Mouse (Mus musculus): ENCODE measurements at regions not wholly inside any gene's neighbourhood (a gene's known extent, or its start where the extent isn't known, plus 50 kb on each side); places are given as distances from the start of the nearest gene placed in this dataset.

DNA sequence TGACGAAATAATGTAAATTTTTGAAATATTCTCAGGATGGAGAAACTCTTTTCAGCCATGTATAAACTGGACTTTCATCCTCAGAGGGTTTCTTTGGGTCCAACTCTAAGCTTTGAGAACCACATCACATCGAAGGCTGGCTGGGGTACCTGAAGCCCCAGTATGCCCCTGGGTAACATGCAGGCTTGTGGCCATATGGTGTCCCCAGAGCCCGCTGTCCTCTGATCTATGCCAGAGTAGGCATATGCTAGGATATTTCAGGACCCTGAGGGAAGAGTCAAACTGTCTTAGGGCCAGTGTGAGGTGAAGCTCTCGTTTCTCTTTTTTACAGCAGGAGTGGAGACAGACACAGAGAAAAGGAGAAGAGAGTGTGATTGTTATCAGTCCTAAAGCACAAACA lies 289.6 kb upstream of the Rnf219 start:
- 72% methylated on average over 4 of the region's 4 CpGs for WGBS
- no peaks in the 10 kb centered on the region for H3K4me1 ChIP-seq (ENCODE audit: control insufficient read depth, insufficient read depth, low read length)
- no peaks in the 10 kb centered on the region for H3K36me3 ChIP-seq (ENCODE audit: control insufficient read depth, insufficient read depth, low read length)
- TF ChIP-seq CTCF (conservative IDR thresholded peaks at IDR 0.05; ENCODE audit: insufficient read depth, insufficient read length, low read depth, low read length) (no peak), POLR2A (IDR thresholded peaks at IDR 0.05; ENCODE audit: low read depth, low read length) (no peak)
- H3K27me3 ChIP-seq (replicated peaks; ENCODE audit: control insufficient read depth, insufficient read depth, low read length), result no peaks in the 10 kb centered on the region
- H3K27ac ChIP-seq (ENCODE audit: insufficient read depth, low read depth, low read length), result no peak overlapping the region
- DNase-seq, result no peak
- no peak overlapping the region for H3K4me3 ChIP-seq (ENCODE audit: insufficient read depth, low read depth, low read length)

DNA sequence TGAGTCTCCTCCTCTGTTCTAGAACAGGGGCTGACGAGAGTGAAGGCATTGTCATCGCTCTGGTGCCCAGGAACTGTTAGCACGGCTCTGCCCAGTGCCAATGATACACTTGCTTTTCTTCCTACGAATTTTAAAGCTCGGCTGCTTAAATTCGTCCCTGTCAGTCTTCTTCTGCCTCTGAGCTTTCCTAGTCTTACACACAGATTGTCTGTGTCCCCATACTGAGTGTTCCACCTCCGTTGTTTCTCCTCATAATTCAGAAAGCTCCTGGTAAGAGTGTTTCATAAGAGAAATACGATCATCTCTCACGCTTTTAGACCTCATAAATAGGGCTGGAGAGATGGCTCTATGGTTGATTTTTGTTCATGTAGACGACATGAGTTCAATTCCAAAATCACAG lies 282.9 kb upstream of the Rnf219 start:
- DNase-seq, result no peak
- Histone ChIP-seq H3K4me3 (ENCODE audit: insufficient read depth, low read depth, low read length) (no peak overlapping the region), H3K27ac (ENCODE audit: insufficient read depth, low read depth, low read length) (no peak overlapping the region), H3K4me1 (ENCODE audit: control insufficient read depth, insufficient read depth, low read length) (no peaks in the 10 kb centered on the region), H3K36me3 (ENCODE audit: control insufficient read depth, insufficient read depth, low read length) (no peaks in the 10 kb centered on the region), H3K27me3 (replicated peaks; ENCODE audit: control insufficient read depth, insufficient read depth, low read length) (no peaks in the 10 kb centered on the region)
- TF ChIP-seq CTCF (conservative IDR thresholded peaks at IDR 0.05; ENCODE audit: insufficient read depth, insufficient read length, low read depth, low read length), result no peak
- no peak for TF ChIP-seq POLR2A (IDR thresholded peaks at IDR 0.05; ENCODE audit: low read depth, low read length)
- WGBS, result 82% methylated on average over 10 of the region's 10 CpGs

DNA sequence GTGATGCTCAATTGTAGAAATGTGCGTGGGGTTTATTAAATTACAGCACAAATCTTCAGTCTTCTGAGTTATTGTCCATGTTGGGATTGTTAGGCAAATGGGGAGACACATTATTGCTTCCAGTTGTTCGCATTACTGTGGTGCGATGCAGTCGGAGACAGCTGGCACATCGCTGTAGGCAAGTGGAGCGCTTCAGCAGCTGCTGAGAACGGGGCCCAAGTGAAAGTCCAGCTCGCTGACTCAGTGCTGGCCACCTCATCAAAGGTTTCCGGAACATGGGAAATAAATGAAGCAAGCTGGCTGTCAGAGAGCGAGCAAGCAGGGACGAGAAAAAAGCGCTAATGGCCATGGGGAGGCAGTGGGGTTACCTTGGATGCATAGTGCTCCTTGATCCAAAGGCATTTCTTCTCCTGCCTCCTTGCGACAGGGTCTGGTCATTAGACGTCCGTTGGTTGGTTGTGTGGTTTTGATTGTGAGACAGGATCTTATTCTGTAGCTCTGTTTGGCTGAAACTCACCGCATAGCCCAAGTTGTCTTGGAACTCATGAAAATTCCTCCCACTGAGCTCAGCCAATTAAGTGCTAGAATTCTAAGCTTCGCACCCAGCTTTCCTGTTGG lies 274.0 kb upstream of the Rnf219 start:
- 48% methylated on average over 17 of the region's 17 CpGs for WGBS
- DNase-seq, result no peak

DNA sequence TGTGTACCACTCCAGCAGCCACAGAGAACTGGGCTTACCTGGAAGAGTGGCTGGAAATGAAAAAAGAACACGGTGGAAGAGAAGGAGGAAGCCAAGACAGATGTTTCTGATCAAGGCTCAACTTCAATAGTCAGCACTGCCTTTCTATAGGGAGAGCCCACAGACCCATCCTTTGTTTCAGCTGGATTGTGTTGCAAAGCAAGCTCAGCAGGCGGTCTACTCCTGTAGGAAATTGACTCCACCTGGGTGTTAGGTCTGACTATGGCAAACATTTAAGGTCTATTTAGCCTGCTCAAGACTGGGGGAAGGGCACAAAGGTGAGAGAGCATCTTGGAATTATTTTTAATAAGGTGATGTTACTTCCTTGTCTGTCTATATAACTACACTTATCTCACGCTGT lies 266.9 kb upstream of the Rnf219 start:
- no peaks in the 10 kb centered on the region for H3K27me3 ChIP-seq (replicated peaks; ENCODE audit: control insufficient read depth, insufficient read depth, low read length)
- DNase-seq, result no peak
- TF ChIP-seq POLR2A (IDR thresholded peaks at IDR 0.05; ENCODE audit: low read depth, low read length) (no peak), CTCF (conservative IDR thresholded peaks at IDR 0.05; ENCODE audit: insufficient read depth, insufficient read length, low read depth, low read length) (no peak)
- no peaks in the 10 kb centered on the region for H3K36me3 ChIP-seq (ENCODE audit: control insufficient read depth, insufficient read depth, low read length)
- 49% methylated on average over 3 of the region's 3 CpGs for WGBS
- H3K4me3 ChIP-seq (ENCODE audit: insufficient read depth, low read depth, low read length), result no peak overlapping the region
- H3K27ac ChIP-seq (ENCODE audit: insufficient read depth, low read depth, low read length), result no peak overlapping the region
- no peaks in the 10 kb centered on the region for H3K4me1 ChIP-seq (ENCODE audit: control insufficient read depth, insufficient read depth, low read length)

More for the DNA sequence above, 274.0 kb upstream of the Rnf219 start:
- H3K27me3 ChIP-seq (replicated peaks; ENCODE audit: control insufficient read depth, insufficient read depth, low read length), result no peaks in the 10 kb centered on the region
- no peak for TF ChIP-seq CTCF (conservative IDR thresholded peaks at IDR 0.05; ENCODE audit: insufficient read depth, insufficient read length, low read depth, low read length)
- H3K27ac ChIP-seq (ENCODE audit: insufficient read depth, low read depth, low read length), result no peak overlapping the region
- no peak overlapping the region for H3K4me3 ChIP-seq (ENCODE audit: insufficient read depth, low read depth, low read length)
- no peaks in the 10 kb centered on the region for H3K4me1 ChIP-seq (ENCODE audit: control insufficient read depth, insufficient read depth, low read length)
- no peaks in the 10 kb centered on the region for H3K36me3 ChIP-seq (ENCODE audit: control insufficient read depth, insufficient read depth, low read length)

DNA sequence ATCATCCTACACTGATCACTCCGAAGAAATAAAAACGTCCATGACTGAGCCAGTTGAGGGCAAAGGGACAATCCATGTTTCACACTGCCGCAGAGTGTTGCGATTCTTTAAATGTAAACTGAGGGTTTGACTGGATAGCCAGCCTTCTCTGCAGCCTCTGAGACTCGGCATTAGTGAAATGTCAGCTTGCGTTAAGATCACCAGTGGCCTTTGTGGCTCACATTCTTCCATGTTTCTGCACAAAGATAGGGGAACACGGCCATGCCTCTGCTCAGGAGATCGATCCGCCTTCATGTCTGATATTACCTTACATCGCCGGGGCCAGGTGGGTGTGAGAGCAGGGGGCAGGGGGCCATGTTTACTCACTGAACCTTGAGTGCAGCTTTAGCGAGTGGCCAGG lies 262.6 kb upstream of the Rnf219 start:
- WGBS, result 52% methylated on average over 12 of the region's 12 CpGs
- no peak for DNase-seq
- no peaks in the 10 kb centered on the region for H3K27me3 ChIP-seq (replicated peaks; ENCODE audit: control insufficient read depth, insufficient read depth, low read length)
- no peak for TF ChIP-seq POLR2A (IDR thresholded peaks at IDR 0.05; ENCODE audit: low read depth, low read length)
- no peaks in the 10 kb centered on the region for H3K4me1 ChIP-seq (ENCODE audit: control insufficient read depth, insufficient read depth, low read length)
- H3K27ac ChIP-seq (ENCODE audit: insufficient read depth, low read depth, low read length), result no peak overlapping the region
- H3K4me3 ChIP-seq (ENCODE audit: insufficient read depth, low read depth, low read length), result no peak overlapping the region
- no peaks in the 10 kb centered on the region for H3K36me3 ChIP-seq (ENCODE audit: control insufficient read depth, insufficient read depth, low read length)

DNA sequence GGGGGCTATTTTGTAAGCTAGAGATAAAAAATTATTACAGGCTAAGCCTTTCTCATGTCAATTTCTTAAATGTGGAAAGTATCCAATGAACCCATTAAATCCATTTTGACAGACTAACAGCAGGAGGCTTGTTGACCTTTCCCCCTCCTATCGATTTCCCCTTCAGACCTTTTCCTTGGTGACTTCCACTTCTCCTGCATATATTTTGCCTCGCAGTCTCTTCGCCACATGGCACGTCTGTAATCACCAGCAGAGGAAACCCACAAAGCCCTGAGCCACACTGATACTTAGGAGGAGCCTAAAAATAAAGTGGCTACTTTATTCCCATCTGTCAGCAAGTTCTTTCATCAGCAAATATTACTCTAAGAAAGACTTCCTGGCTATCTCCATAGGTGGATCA lies 247.5 kb upstream of the Rnf219 start:
- WGBS, result 42% methylated on average over 4 of the region's 4 CpGs
- Histone ChIP-seq H3K4me3 (ENCODE audit: insufficient read depth, low read depth, low read length) (no peak overlapping the region), H3K27me3 (replicated peaks; ENCODE audit: control insufficient read depth, insufficient read depth, low read length) (no peaks in the 10 kb centered on the region; the same call in 1 of the 2 replicates), H3K36me3 (ENCODE audit: control insufficient read depth, insufficient read depth, low read length) (no peaks in the 10 kb centered on the region), H3K4me1 (ENCODE audit: control insufficient read depth, insufficient read depth, low read length) (no peaks in the 10 kb centered on the region), H3K27ac (ENCODE audit: insufficient read depth, low read depth, low read length) (no peak overlapping the region)
- DNase-seq, result no peak
- no peak for TF ChIP-seq POLR2A (IDR thresholded peaks at IDR 0.05; ENCODE audit: low read depth, low read length)
- TF ChIP-seq CTCF (conservative IDR thresholded peaks at IDR 0.05; ENCODE audit: insufficient read depth, insufficient read length, low read depth, low read length), result no peak

DNA sequence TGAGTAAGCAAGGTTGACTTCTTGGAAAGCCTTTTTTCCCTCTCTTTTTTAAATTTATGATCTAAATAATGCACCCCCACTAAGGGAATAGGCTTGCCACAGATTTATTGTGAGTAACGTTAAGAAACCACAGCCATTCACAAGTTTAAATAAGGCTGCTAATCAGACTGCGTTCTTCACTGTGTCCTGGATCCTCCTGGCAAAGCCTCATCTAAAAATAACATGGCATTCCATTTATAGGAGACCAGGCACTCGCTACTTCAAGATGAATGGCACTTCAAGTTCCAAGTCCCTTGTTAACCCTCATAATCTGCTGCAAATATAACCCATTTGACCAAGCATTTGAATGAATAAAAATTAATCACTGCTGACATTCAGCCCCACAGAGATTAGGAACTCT lies 211.8 kb upstream of the Rnf219 start:
- Histone ChIP-seq H3K4me3 (ENCODE audit: insufficient read depth, low read depth, low read length) (no peak overlapping the region), H3K27me3 (replicated peaks; ENCODE audit: control insufficient read depth, insufficient read depth, low read length) (no peaks in the 10 kb centered on the region), H3K36me3 (ENCODE audit: control insufficient read depth, insufficient read depth, low read length) (no peaks in the 10 kb centered on the region), H3K4me1 (ENCODE audit: control insufficient read depth, insufficient read depth, low read length) (no peaks in the 10 kb centered on the region), H3K27ac (ENCODE audit: insufficient read depth, low read depth, low read length) (no peak overlapping the region)
- no peak for DNase-seq
- TF ChIP-seq POLR2A (IDR thresholded peaks at IDR 0.05; ENCODE audit: low read depth, low read length) (no peak), CTCF (conservative IDR thresholded peaks at IDR 0.05; ENCODE audit: insufficient read depth, insufficient read length, low read depth, low read length) (no peak)
- 60% methylated on average over 3 of the region's 3 CpGs for WGBS

DNA sequence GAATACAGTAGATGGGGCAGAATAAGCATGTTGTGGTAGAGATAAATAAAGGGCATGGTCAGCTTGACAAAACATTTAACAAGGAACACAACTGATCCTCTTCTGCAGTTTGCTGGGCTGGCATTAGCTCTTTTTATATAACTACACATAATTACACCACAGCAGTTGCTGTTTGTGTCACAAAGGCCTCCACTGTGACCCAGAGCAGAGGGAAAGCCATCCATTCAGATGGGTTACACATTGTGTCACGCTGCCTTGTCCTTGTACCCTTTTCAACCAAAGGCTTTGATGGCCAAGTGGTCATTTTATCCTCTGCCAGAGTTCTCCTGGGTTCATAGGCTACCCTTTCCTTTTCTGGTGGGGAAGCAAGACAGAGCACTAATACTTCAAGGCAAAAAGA lies 209.6 kb upstream of the Rnf219 start:
- no peak overlapping the region for H3K4me3 ChIP-seq (ENCODE audit: insufficient read depth, low read depth, low read length)
- no peak for DNase-seq
- WGBS, result 32% methylated on average over 1 of the region's 1 CpGs
- TF ChIP-seq CTCF (conservative IDR thresholded peaks at IDR 0.05; ENCODE audit: insufficient read depth, insufficient read length, low read depth, low read length) (no peak), POLR2A (IDR thresholded peaks at IDR 0.05; ENCODE audit: low read depth, low read length) (no peak)
- no peaks in the 10 kb centered on the region for H3K27me3 ChIP-seq (replicated peaks; ENCODE audit: control insufficient read depth, insufficient read depth, low read length)
- no peaks in the 10 kb centered on the region for H3K36me3 ChIP-seq (ENCODE audit: control insufficient read depth, insufficient read depth, low read length)
- H3K27ac ChIP-seq (ENCODE audit: insufficient read depth, low read depth, low read length), result no peak overlapping the region
- H3K4me1 ChIP-seq (ENCODE audit: control insufficient read depth, insufficient read depth, low read length), result no peaks in the 10 kb centered on the region
